Mouse (Mus musculus) adrenal gland (tissue): Measurements from ENCODE around the gene Spred3.

Experiments used
- intact Hi-C: fragments of 180-260 bp; cut with DNase I; formaldehyde crosslinking; loops from one replicate; pipeline ENCODE4 v1.15.1; 2025

The Spred3 gene

GRCm38 (mm10) chr7:29134230-29134629, 36.0 kb downstream of the Spred3 start:
- intact Hi-C loops = no loop called here

GRCm38 (mm10) chr7:29128725-29129124, 41.5 kb downstream of the Spred3 start:
- intact Hi-C loops = loop anchor here (5.0 kb wide), 3 partner anchors 39 to 169 kb away; no protein-coding TSS in a partner anchor

GRCm38 (mm10) chr7:29126173-29126915, 43.9 kb downstream of the Spred3 start:
- intact Hi-C loops = loop anchor here (5.0 kb wide), 3 partner anchors 41 to 171 kb away; no protein-coding TSS in a partner anchor

- intact Hi-C loops = loop anchor here (5.0 kb wide), 3 partner anchors 42 to 172 kb away; no protein-coding TSS in a partner anchor
These were observed 45.2 kb downstream of the Spred3 start, which contains the start of gene Ryr1 for GRCm38 (mm10) chr7:29124970-29125369. TSS of gene Ryr1 (minus strand) at chr7:29125179.

- intact Hi-C loops = no loop called here
These were observed 46.5 kb downstream of the Spred3 start for GRCm38 (mm10) chr7:29123531-29124358.

- intact Hi-C loops = no loop called here
These were observed 47.4 kb downstream of the Spred3 start for GRCm38 (mm10) chr7:29122821-29123220.

GRCm38 (mm10) chr7:29119526-29119925, 50.7 kb downstream of the Spred3 start:
- intact Hi-C loops = no loop called here

GRCm38 (mm10) chr7:29118142-29118851, 51.9 kb downstream of the Spred3 start:
- intact Hi-C loops = no loop called here

- intact Hi-C loops = no loop called here
These were observed 60.9 kb downstream of the Spred3 start for GRCm38 (mm10) chr7:29108992-29109955.
